Mouse (Mus musculus) heart, embryonic 15.5 days (tissue): Measurements from ENCODE around the gene Cntn4. TPM values are rescaled to one million over a fixed set of nuclear protein-coding genes. Genes with fewer than 3 reads are reported as not detected.

Experiments used
- ATAC-seq: fragments of 200-750 bp; cut with Nextera tagmentation; replicated peaks from 2 replicates; pipeline ENCODE4 v1.8.0; 2017; ENCODE audit warnings: low read depth, moderate TSS enrichment; ENCODE audit not compliant: insufficient number of reproducible peaks, insufficient read depth, low FRiP score
- H3K27ac ChIP-seq: fragments of 300-500 bp; sonication (generic); 2 replicates; pipeline ENCODE4 v1.5.1; 2015; ENCODE audit warnings: mild to moderate bottlenecking, inconsistent platforms
- H3K27me3 ChIP-seq: fragments of 300-500 bp; sonication (generic); 2 replicates; pipeline ENCODE4 v1.6.1; 2015; ENCODE audit warnings: inconsistent platforms
- H3K36me3 ChIP-seq: fragments of 300-500 bp; sonication (generic); 2 replicates; pipeline ENCODE4 v1.6.1; 2015; ENCODE audit warnings: mild to moderate bottlenecking, inconsistent platforms
- H3K4me1 ChIP-seq: fragments of 300-500 bp; sonication (generic); replicated peaks from 2 replicates; pipeline ENCODE4 v1.6.1; 2015; ENCODE audit warnings: inconsistent platforms
- H3K4me2 ChIP-seq: fragments of 300-500 bp; sonication (generic); 2 replicates; pipeline ENCODE4 v1.6.1; 2015; ENCODE audit warnings: inconsistent platforms, mild to moderate bottlenecking, moderate library complexity
- H3K4me3 ChIP-seq: fragments of 300-500 bp; sonication (generic); 2 replicates; pipeline ENCODE4 v1.5.1; 2015; ENCODE audit warnings: mild to moderate bottlenecking, inconsistent platforms
- H3K9ac ChIP-seq: fragments of 300-500 bp; sonication (generic); 2 replicates; pipeline ENCODE4 v1.6.1; 2015; ENCODE audit warnings: mild to moderate bottlenecking, inconsistent platforms
- H3K9me3 ChIP-seq: fragments of 300-500 bp; sonication (generic); replicated peaks from 2 replicates; pipeline ENCODE4 v1.6.1; 2016; ENCODE audit warnings: inconsistent platforms
- WGBS: fragments of 180-500 bp; shearing (Covaris S2); methylation state at CpG from one replicate; pipeline ENCODE4 v1.1.7; 2015; ENCODE audit warnings: mixed read lengths; 5-methylcytosine and 5-hydroxymethylcytosine counted together
- polyA plus RNA-seq: library from polyadenylated mRNA; unstranded; fragments of >200 nt; fragmentation: Nextera tagmentation; extraction: Ambion mirVana; gene quantifications from 2 replicates; pipeline ENCODE4 v1.2.1, GENCODE M21; 2015

Cntn4 gene
- polyA plus RNA-seq, 1 experiment from 2014 or later: 0.57 TPM

DNA sequence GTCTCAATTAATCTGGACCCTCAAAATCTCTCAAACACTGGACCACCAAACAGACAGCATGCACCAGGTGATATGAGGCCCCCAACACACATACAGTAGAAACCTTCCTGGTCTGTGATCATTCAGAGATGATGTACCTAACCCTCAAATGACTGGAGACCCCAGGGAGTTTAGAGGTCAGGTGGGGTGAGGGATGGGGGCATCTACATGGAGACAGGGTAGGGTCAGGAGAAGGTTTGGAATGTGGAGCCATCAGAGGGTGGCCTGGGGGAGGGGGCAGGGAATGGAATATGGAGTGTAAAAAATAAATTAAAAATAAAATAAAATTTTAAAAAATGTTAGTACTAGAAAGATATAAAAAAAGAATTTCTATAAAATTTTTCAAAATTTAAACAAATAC is 157.6 kb downstream of the Cntn4 start:
- Histone ChIP-seq H3K27ac (no peak overlapping the region), H3K27me3 (no peaks in the 10 kb centered on the region), H3K4me3 (no peak overlapping the region), H3K9me3 (no peaks in the 10 kb centered on the region), H3K9ac (no peak overlapping the region), H3K36me3 (no peaks in the 10 kb centered on the region), H3K4me2 (no peak overlapping the region), H3K4me1 (no peaks in the 10 kb centered on the region)
- no peak for ATAC-seq

- Histone ChIP-seq H3K27me3 (no peaks in the 10 kb centered on the region), H3K36me3 (no peaks in the 10 kb centered on the region), H3K27ac (no peak overlapping the region), H3K9ac (no peak overlapping the region), H3K4me3 (no peak overlapping the region), H3K9me3 (no peaks in the 10 kb centered on the region), H3K4me2 (no peak overlapping the region), H3K4me1 (no peaks in the 10 kb centered on the region)
- no peak; the same call in 1 of the 2 replicates for ATAC-seq
- WGBS: 43% methylated on average over 1 of the region's 1 CpGs
These were observed 169.8 kb downstream of the Cntn4 start for GRCm38 (mm10) chr6:105847296-105847695.

GRCm38 (mm10) chr6:105892838-105893237 is 215.4 kb downstream of the Cntn4 start:
- Histone ChIP-seq H3K27me3 (no peaks in the 10 kb centered on the region), H3K36me3 (no peaks in the 10 kb centered on the region), H3K4me1 (no peaks in the 10 kb centered on the region), H3K4me2 (no peak overlapping the region), H3K9ac (no peak overlapping the region), H3K27ac (no peak overlapping the region), H3K4me3 (no peak overlapping the region), H3K9me3 (no peaks in the 10 kb centered on the region)
- no peak for ATAC-seq
- WGBS: 75% methylated on average over 4 of the region's 4 CpGs

- H3K27me3 ChIP-seq: no peaks in the 10 kb centered on the region
- H3K9me3 ChIP-seq: no peaks in the 10 kb centered on the region
- no peaks in the 10 kb centered on the region for H3K36me3 ChIP-seq
- H3K27ac ChIP-seq: no peak overlapping the region
- H3K4me3 ChIP-seq: no peak overlapping the region
- H3K9ac ChIP-seq: no peak overlapping the region
- WGBS: 76% methylated on average over 1 of the region's 1 CpGs
- no peaks in the 10 kb centered on the region for H3K4me1 ChIP-seq
- ATAC-seq: no peak
- H3K4me2 ChIP-seq: no peak overlapping the region
These were observed 261.0 kb downstream of the Cntn4 start for GRCm38 (mm10) chr6:105938485-105938884.

DNA sequence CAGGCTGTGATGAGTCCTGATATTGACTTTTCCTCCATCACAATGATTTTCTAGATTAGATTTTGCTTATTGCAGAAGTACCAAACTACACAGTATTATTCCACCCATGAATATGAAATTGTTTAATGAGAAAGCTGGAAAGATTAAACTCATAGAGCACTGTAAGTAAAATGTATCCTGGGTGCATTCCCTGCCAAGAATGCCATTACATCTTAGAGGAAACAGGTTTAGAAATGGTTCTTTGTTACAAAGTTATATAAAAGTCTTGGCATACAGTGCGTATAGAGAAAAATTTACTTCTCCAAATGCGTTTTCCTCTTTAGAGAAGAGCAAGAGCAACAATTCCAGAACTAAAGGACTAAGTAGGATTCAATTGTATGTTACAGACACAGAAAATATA is 261.8 kb downstream of the Cntn4 start:
- H3K27ac ChIP-seq: no peak overlapping the region
- H3K36me3 ChIP-seq: no peaks in the 10 kb centered on the region
- H3K9me3 ChIP-seq: no peaks in the 10 kb centered on the region
- H3K4me3 ChIP-seq: no peak overlapping the region
- H3K9ac ChIP-seq: no peak overlapping the region
- no peak overlapping the region for H3K4me2 ChIP-seq
- H3K27me3 ChIP-seq: no peaks in the 10 kb centered on the region
- ATAC-seq: no peak
- 70% methylated on average over 2 of the region's 2 CpGs for WGBS
- no peaks in the 10 kb centered on the region for H3K4me1 ChIP-seq

- H3K4me2 ChIP-seq: no peak overlapping the region
- no peak overlapping the region for H3K4me3 ChIP-seq
- H3K9me3 ChIP-seq: no peaks in the 10 kb centered on the region
- no peaks in the 10 kb centered on the region for H3K4me1 ChIP-seq
- ATAC-seq: no peak
- no peak overlapping the region for H3K9ac ChIP-seq
- H3K27me3 ChIP-seq: no peaks in the 10 kb centered on the region
- H3K27ac ChIP-seq: no peak overlapping the region
- H3K36me3 ChIP-seq: no peaks in the 10 kb centered on the region
These were observed 263.1 kb downstream of the Cntn4 start for GRCm38 (mm10) chr6:105940591-105940990.

- no peaks in the 10 kb centered on the region for H3K4me1 ChIP-seq
- no peaks in the 10 kb centered on the region for H3K9me3 ChIP-seq
- no peak overlapping the region for H3K4me3 ChIP-seq
- H3K27ac ChIP-seq: no peak overlapping the region
- no peak overlapping the region for H3K9ac ChIP-seq
- ATAC-seq: no peak
- no peaks in the 10 kb centered on the region for H3K36me3 ChIP-seq
- H3K4me2 ChIP-seq: no peak overlapping the region
- no peaks in the 10 kb centered on the region for H3K27me3 ChIP-seq
- 75% methylated on average over 1 of the region's 1 CpGs for whole genome bisulfite sequencing
These were observed 314.0 kb downstream of the Cntn4 start for GRCm38 (mm10) chr6:105991492-105991891.

DNA sequence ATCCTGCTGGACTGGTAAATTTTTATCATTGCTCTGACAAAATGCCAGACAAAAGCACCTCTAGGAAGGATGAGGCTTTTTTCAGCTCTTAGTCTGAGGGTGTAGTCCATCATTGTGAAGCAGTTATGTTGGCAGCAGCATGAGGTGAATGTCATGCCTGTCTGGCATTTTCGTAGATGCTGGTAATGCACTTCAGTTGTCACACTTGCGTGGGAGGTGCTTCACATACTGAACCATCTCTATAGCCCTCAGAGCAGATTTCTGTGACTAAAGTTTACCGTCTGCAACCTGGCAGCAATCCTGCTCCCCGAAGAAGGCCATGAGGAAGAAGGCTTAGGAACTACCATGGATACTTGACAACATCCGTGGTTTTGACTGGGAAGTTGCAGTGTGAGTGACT is 335.6 kb downstream of the Cntn4 start:
- Histone ChIP-seq H3K4me2 (no peak overlapping the region), H3K4me1 (no peaks in the 10 kb centered on the region), H3K9ac (no peak overlapping the region), H3K27ac (no peak overlapping the region), H3K4me3 (no peak overlapping the region), H3K36me3 (no peaks in the 10 kb centered on the region), H3K27me3 (no peaks in the 10 kb centered on the region), H3K9me3 (no peaks in the 10 kb centered on the region)
- 73% methylated on average over 5 of the region's 5 CpGs for WGBS
- no peak for ATAC-seq

- Histone ChIP-seq H3K27ac (no peak overlapping the region), H3K4me2 (no peak overlapping the region), H3K4me3 (no peak overlapping the region), H3K4me1 (no peaks in the 10 kb centered on the region), H3K36me3 (no peaks in the 10 kb centered on the region), H3K9ac (no peak overlapping the region), H3K27me3 (no peaks in the 10 kb centered on the region), H3K9me3 (no peaks in the 10 kb centered on the region)
- no peak for ATAC-seq
- WGBS: 80% methylated on average over 1 of the region's 1 CpGs
These were observed 337.7 kb downstream of the Cntn4 start for GRCm38 (mm10) chr6:106015126-106015525.

- ATAC-seq: no peak
- H3K4me3 ChIP-seq: no peak overlapping the region
- no peak overlapping the region for H3K9ac ChIP-seq
- H3K27me3 ChIP-seq: no peaks in the 10 kb centered on the region
- no peak overlapping the region for H3K4me2 ChIP-seq
- H3K4me1 ChIP-seq: no peaks in the 10 kb centered on the region
- no peaks in the 10 kb centered on the region for H3K36me3 ChIP-seq
- WGBS: 78% methylated on average over 2 of the region's 2 CpGs
- no peak overlapping the region for H3K27ac ChIP-seq
- no peaks in the 10 kb centered on the region for H3K9me3 ChIP-seq
These were observed 371.4 kb downstream of the Cntn4 start for GRCm38 (mm10) chr6:106048878-106049277.

- H3K27ac ChIP-seq: no peak overlapping the region
- ATAC-seq: no peak
- H3K4me3 ChIP-seq: no peak overlapping the region
- no peak overlapping the region for H3K4me2 ChIP-seq
- no peaks in the 10 kb centered on the region for H3K27me3 ChIP-seq
- no peaks in the 10 kb centered on the region for H3K9me3 ChIP-seq
- 44% methylated on average over 1 of the region's 1 CpGs for WGBS
- H3K9ac ChIP-seq: no peak overlapping the region
- no peaks in the 10 kb centered on the region for H3K36me3 ChIP-seq
- H3K4me1 ChIP-seq: no peaks in the 10 kb centered on the region
These were observed 378.7 kb downstream of the Cntn4 start for GRCm38 (mm10) chr6:106056123-106056522.

DNA sequence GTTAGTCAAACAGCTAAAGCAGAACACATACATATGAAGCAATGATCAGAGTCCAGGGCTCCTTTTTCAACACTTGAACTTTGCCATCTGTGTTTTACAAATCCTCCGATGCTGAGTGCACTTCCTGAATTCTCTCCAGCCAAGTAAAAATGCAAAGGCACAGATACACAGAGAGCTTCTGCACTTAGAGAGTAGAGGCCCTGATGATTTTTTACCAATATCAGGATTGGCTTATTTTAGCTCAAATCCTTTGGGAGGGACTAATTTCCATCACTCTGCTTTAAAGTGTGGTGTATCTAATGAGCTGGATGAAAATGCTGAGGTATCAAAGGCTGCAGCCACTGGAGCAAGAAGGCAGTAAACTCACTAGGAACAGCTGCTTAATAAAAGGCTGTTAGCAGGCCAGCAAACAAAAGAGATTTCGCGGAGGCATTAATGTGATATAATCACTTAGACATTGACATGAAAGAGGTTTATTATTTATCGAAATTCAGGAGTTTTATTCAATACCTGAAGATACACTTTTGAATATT is 400.7 kb downstream of the Cntn4 start:
- no peak overlapping the region for H3K9ac ChIP-seq
- no peak overlapping the region for H3K4me2 ChIP-seq
- no peaks in the 10 kb centered on the region for H3K9me3 ChIP-seq
- 62% methylated on average over 4 of the region's 4 CpGs for WGBS
- H3K4me1 ChIP-seq: no peaks in the 10 kb centered on the region
- H3K27me3 ChIP-seq: no peaks in the 10 kb centered on the region
- H3K4me3 ChIP-seq: no peak overlapping the region
- no peak overlapping the region for H3K27ac ChIP-seq
- no peak for ATAC-seq
- H3K36me3 ChIP-seq: no peaks in the 10 kb centered on the region
